Mouse (Mus musculus) G1E-ER4 (cell line): ENCODE measurements around the gene Ceacam18. TPM values are rescaled to one million over a fixed set of nuclear protein-coding genes. Genes with fewer than 3 reads are reported as not detected.

Source experiments
- GATA1 ChIP-seq: IDR thresholded peaks from one replicate; pipeline ENCODE4 v1.8.0; 2012; ENCODE audit warnings: low read length, inconsistent platforms
- polyA plus RNA-seq: library from polyadenylated mRNA; stranded (reverse); fragments of >175 nt; gene quantifications from 2 replicates; pipeline ENCODE4 v1.2.3, GENCODE M21; 2012

The Ceacam18 gene
- not detected in 2 replicates for polyA plus RNA-seq

DNA sequence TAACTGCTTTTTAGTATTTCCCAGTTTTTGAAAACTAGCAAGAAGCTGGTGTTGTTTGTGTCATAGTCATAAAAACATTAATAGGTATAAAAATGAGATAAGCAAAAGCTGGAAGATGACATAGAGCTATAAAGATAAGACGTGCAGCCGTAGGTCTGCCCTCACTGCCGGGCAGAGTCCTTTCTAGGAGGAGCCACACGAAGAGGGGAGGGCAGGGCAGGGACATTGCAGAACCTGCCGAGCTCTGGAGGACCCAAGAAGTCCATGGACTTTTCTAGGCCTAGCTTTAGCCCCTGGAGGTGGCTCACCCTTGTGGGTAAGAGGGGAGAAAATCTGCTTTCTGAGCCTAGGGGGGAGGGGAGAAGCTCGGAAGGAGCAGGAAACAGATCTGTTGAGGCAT, at the start of gene Ceacam18:
TSS of gene Ceacam18 (plus strand) at position 208 of the 400 bp plus-strand sequence.
- TF ChIP-seq GATA1: no peak

DNA sequence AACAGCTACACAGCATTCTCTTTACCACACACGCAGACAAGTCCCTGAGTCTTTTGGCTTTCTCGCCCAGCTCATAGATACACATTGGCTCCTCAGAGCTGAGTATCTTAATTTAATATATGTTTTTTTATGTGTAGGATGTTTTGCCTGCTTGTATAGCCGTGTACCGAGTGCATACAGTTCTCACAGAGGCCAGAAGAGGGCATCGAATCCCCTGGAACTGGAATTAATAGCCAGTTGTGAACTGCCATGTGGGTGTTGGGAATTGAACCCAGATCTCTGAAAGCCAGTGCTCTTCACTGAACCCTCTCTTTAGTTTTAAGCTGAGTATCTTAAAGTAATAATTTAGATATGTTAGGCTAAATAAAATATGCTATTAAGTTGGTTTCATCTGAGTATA, 49.7 kb upstream of the Ceacam18 start:
- TF ChIP-seq GATA1: no peak

DNA sequence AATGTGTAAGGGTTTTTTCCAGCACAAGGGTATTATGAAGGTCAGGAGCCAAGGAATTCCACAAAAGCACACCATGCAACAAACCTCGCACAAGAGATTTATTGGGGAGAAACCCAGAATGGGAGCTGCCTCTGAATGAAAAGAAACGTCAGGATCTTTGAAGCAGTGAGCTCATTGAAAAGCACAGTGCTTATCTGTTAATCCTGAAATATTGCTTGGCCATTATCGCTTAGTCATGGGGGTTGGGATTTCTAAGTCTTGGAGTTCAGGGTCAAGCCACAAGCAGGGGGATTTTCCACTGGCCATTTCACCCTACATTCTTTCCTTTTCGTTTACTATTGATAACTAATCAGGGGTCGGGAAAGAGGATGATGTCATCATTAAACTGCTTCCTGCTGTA, 32.6 kb upstream of the Ceacam18 start:
- TF ChIP-seq GATA1: no peak

DNA sequence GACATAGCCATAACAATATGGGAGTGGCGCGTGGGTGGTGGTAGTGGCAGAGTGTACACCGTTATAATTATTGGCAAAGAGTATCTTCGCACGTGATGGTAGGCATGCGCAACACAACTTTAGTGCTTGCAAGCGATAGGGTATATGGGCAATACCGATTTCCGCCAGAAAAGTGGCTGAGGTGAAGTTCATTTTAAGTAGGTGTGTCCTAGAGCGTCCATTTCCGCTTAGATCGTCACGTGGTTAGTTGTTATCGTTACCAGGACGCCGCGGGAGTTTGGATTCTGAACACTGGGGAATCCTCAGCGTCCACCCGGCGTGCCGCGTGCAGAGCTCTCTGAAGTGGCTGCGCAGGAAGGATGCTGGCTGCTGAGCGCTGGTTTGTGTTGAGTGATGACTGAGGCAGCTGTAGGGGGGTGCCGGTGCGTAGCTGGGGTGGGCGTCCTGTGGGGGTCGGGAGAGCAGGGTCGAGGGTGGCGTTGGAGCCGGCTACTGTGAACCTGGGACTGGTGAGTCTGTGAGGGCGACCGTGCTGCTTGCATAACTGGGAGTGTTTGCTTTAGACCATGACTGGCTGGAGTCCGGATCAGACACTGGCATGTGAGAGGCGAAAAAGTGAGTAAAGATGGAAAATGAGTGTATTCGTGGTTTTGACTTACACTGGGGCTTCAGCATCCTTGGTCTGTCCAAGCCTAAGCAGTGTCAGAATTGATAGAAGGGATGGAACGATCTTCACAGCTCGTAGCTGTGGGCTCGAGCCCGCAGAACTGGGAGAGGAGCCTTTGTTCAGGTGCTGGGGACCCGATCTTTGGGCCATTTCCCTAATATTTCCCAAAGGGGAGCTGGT, 27.4 kb upstream of the Ceacam18 start, which contains the start of gene Zfp819:
TSS of gene Zfp819 (plus strand) at position 274 of the 847 bp plus-strand sequence.
- TF ChIP-seq GATA1: no peak

DNA sequence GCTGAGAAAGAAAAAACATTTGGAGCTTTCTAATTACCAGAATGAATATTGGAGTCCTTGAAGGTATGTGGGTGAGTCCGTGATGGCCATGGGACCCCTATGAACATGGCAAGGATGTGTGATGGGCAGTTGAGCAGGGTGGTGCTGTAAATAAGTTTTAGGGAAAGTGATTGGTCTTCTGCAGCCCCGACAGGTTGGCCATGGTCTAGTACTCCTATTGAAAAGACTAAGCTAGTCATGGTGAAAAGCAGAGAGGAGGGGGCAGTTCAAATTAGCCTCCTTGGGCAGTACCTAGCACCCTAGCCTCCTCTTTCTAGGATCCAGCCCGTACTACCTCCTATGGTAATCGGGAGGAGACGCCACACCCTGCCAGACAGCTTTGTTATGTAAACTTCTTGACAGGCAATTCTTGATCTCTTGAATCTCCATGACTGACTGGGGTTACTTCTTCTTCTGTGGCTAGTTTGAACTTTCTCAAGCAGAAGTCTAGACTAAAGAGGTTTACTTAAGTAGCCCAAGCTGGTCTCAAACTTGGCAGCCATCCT, 26.7 kb upstream of the Ceacam18 start:
- TF ChIP-seq GATA1: no peak

DNA sequence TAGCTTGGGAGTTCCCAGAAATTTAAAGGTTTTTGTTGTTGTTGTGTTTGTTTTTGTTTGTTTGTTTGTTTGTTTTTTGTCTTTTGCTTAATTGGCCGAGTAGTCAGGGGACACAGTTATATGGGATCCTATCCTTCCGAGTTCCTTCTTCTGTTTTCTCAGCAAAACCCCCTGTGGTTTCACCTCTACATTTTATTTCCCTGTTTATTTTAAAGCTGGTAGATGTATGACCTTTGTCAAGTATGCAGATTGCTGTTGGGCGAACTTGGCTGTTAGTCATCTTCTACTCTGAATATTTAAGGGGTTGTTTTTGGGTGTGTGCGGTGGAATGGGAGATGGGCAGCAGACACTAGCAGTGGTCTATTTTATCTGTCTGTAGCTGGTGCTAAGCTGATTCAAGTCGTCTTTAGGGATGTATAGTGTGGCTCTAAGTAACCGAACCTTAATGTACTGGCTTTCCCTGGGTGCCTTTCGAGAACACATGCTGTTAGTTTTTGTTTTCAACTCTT, 26.1 kb upstream of the Ceacam18 start:
- TF ChIP-seq GATA1: no peak

DNA sequence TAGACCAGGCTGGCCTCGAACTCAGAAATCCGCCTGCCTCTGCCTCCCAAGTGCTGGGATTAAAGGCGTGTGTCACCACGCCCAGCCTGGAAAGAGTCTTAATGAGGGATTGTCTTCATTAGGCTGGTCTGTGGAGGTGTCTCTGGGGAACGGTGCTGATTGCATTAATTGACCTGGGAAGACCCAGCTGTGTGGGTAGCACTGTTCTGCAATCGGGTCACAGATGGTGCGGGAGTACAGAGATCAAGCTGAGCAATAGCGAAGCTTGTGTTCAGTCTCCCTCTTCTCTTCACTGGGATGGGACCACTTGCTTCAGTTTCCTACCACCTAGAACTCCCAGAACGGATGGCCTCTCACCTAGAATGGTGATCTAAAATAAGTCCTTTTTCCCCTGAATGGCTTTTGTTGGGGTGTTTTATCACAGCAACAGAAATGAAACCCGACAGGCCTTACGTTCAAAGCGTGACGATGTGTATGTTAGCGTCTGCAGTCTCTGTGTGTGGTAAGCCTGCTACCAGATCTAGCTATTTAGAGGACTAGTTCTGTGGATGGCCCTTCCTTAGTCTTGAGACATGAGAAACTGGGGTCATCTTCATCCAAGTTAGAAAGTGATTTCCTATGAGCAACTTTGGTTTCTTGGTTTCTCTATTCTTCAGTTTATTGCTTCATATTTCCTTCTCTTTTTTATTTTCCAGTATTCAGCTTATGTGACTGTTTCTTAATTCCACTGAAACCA, 20.5 kb upstream of the Ceacam18 start:
- TF ChIP-seq GATA1: no peak

DNA sequence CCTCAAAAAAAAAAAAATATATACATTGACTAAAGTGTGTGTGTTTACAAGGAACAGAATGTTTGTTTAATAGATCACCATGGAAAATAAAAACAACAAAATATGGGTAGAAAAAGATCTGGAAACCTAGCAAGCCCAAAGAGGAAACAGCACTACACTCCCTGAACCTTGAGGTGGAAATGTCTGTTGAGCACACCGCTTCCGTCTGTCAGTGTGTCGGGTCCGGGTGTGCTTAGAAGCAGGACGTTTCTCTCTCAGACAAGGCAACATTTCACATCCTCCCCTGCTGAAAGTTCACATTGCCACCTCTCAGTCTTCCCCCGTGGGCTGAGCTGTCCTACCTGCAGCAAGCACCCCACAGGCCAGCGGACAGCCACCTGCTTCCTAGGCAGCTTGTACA, 11.6 kb upstream of the Ceacam18 start:
- TF ChIP-seq GATA1: no peak

DNA sequence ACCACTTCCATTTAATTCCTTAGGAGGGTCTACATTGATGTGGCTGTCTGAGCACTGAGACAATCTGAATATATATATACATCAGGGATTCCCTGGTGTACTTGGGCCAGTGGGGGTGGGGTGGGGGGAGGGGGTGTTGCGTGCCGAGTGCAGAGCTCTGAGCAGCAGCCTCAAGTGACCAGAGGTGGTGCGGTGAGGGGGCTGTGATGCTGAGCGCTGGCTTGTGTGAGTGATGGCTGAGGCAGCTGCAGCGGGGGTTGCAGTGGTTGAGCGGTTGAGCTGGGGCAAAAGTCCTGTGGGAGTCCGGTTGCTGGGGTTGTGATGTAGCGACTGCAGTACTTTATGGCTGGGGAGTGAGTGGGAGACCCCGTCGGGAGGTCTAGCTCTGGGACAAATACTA, 10.7 kb upstream of the Ceacam18 start:
- TF ChIP-seq GATA1: no peak

DNA sequence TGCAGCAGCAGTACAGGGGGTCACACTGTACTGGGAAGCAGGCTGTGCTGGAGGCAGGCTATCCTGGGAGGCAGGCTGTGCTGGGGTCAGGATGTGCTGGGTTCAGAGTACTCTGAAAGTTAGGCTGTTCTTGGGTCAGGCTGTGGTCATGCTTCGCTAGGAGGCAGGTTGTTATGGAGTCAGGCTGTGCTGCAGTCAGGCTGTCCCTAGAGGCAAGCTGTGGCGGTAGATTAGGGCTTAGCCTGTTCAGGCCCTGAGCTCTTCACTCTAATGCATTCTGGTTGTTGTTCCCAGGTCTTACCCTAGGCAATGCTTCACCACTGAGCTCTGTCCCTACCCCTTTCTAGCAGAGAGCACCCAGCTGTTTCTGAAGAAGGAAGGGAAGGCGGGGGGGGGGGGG, 9.4 kb upstream of the Ceacam18 start:
- TF ChIP-seq GATA1: no peak

DNA sequence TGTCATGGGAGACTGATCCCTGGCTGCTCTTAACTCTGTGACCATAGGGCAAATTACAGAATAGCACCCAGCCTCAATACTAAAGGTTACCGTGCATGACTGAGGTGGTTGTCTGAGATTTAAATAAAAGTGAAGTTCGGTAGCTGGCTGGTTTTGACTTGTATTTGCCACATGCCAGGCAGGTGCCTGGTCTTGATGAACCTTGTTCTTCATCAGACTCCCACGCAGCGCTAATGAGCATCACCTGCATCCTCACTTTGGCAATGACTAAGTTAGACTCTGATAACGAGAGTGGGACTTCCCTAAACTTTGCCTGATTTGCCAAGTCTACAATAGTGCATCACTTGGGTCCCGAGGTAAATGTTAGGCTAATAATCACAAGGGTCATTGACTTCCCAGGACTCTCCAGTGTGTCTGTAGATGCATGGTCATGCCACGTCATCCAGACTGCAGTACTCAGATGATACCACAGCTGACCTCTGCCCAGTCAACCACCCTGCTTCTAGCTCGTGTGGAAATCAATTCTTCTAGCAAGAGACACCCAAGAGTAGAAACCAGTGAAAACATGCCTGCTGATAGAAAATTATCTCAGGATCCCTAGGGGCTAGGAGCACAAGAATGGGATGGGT, 8.6 kb upstream of the Ceacam18 start:
- no peak for TF ChIP-seq GATA1

DNA sequence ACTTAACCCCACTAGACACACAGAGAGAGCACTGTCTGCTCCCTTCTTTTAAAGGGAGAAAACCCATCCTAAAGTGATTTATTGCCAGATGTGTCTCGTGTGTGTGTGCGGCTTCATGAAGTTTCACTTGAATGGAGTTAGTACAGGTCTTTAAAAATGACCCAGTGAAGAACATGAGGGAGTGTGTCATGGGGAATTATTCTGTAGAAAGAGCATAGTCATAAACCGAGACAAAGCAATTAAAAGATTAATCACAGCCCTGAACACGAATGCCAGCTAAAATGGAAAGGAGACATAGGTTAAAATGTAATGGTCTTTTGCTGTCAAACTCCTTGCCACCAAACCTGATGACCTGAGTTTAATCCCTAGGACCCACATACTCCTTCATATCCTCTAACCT, 567 bp upstream of the Ceacam18 start:
- TF ChIP-seq GATA1: no peak

DNA sequence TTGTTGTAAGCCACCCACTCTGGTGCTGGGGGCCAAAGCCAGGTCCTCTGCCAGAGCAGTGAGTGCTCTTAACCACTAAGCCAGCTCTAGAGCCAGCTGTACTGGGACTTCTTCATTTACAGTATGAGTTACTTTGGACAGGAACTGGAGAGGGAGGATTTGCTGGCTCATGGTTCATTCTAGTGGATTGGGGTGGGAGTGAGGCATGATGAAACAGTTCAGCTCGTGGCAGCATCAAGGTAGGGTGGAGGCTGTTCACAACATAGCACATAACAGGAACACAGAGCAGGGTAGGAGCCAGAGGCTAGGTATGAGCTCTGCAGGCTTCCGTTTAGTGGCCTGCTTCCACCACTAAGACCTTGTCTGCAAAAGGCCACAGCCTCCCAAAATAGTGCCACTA, 1.7 kb downstream of the Ceacam18 start:
- TF ChIP-seq GATA1: no peak

DNA sequence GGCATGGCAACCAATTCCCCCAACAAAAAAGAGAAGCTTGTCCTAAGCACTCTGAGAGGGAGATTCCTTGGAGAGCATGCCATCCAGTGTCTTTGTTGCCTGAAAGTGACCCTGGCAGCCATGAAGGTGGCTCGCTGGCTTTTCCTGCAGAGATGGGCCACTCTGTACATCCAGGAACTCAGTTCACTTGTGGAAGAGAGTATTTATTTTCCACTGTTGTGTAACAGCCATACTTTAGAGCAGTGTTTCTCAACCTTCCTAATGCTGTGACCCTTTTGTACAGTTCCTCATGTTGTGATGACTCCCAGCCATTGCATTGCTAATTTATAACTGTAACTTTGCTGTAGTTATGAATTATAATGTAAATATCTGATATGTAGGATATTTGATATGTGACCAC, 2.6 kb downstream of the Ceacam18 start:
- no peak for TF ChIP-seq GATA1

DNA sequence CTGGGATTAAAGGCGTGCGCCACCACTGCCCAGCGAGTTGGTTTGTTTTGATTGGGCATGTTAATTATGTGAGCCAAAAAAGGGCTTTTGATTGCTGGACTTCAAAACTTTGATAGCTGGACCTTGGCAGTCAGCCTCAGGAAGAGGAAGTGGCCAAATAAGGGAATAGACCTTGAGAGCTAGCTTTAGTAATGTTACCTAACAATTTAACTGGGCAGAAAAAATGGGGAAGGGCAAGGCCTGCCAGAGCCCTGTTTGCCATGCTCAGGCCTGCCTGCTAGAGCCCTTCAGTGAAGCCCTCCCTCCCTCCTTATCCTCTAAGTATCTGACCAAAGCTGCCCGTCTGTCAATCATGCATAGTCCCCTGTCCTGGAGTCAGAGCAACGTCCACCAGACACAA, 8.1 kb downstream of the Ceacam18 start:
- TF ChIP-seq GATA1: no peak
